In the genomic region with DNA sequence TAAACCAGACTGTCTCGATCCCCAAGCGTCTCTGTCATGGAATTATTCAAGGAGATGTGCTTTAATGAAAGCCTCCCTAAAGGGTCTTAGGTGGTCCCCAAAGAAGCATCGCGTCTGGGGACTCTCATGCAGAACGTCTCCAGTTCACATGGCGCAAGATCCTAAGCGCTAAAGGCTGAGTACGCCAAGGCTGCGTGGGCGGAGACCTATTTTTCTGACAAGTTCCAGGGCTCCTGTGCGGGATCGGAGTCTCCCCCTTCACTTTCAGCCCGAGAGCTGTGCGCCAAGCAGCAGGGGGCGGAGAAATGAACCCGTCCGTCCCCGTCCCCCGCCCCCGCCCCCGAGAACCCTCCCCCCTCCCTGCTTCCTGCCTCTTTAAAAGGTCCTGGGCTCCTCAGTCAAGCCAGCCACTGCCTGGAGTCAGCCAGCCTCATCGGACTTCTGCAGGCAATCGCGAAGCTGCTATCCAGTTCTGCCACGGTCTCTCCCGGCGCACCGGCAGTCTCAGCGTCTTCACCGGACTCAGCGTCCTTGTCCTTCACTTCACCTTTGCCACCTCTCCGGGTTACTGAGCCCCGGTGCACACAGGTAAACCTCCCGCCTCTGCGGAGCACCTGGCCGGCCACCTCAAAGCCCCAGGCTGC, we compare ENCODE assay signal across 9 mouse cellular contexts. TPM values are rescaled to one million over a fixed set of nuclear protein-coding genes. Genes with fewer than 3 reads are reported as not detected.
DNase-seq lines count a peak whose midpoint lies in the region; ATAC-seq and TF ChIP-seq lines count a peak whose summit lies in the region.
"Had no signal": no experiment of that assay in that cellular context is flagged by ENCODE, and none has a peak within 500 bp of the region (broad histone marks: within the 10 kb centered on the region; RNA-seq: fewer than 3 reads in every experiment).

A gene (plus strand): TSS at position 389 of the 644 bp plus-strand sequence.

- no peaks in the 10 kb centered on the region for H3K27me3 ChIP-seq in heart, embryonic 11.5 days (ENCODE audit: control insufficient read depth, insufficient read depth, low read length)
- peaks cover 11% of the 10 kb centered on the region; the same call in 1 of the 2 replicates for H3K27me3 ChIP-seq in kidney, embryonic 15.5 days
- no peaks in the 10 kb centered on the region for H3K27me3 ChIP-seq in midbrain, postnatal 0 days (ENCODE audit: insufficient read depth, low read length)
- no peaks in the 10 kb centered on the region for H3K27me3 ChIP-seq in stomach, embryonic 15.5 days (replicated peaks)

- H3K9ac ChIP-seq in heart, embryonic 11.5 days (ENCODE audit: low read depth, low read length): peak within 1 kb of the TSS; percentile 70
- H3K9ac ChIP-seq in kidney, embryonic 15.5 days: peak within 1 kb of the TSS; percentile 45
- H3K9ac ChIP-seq in midbrain, postnatal 0 days (replicated peaks; ENCODE audit: low read length, poor library complexity, severe bottlenecking): peak within 1 kb of the TSS; percentile 52
- peak within 1 kb of the TSS; percentile 66 for H3K9ac ChIP-seq in stomach, embryonic 15.5 days

- no peaks in the 10 kb centered on the region for H3K9me3 ChIP-seq in heart, embryonic 11.5 days (replicated peaks; ENCODE audit: control insufficient read depth, low read length)
- H3K9me3 ChIP-seq in kidney, embryonic 15.5 days (replicated peaks): no peaks in the 10 kb centered on the region
- no peaks in the 10 kb centered on the region for H3K9me3 ChIP-seq in midbrain, postnatal 0 days (ENCODE audit: low read length)
- H3K9me3 ChIP-seq in stomach, embryonic 15.5 days: no peaks in the 10 kb centered on the region

- H3K36me3 ChIP-seq in heart, embryonic 11.5 days (ENCODE audit: control insufficient read depth, insufficient read depth, low read length): no peaks in the 10 kb centered on the region; the same call in 1 of the 2 replicates
- H3K36me3 ChIP-seq in kidney, embryonic 15.5 days: peaks cover 19% of the 10 kb centered on the region
- H3K36me3 ChIP-seq in midbrain, postnatal 0 days (ENCODE audit: insufficient read depth, low read length): no peaks in the 10 kb centered on the region
- H3K36me3 ChIP-seq in stomach, embryonic 15.5 days: peaks cover 9% of the 10 kb centered on the region; the same call in 1 of the 2 replicates
- H3K36me3 ChIP-seq: G1E had no signal

- H3K4me2 ChIP-seq in heart, embryonic 11.5 days: peak within 1 kb of the TSS; percentile 95
- peak within 1 kb of the TSS; percentile 77 for H3K4me2 ChIP-seq in kidney, embryonic 15.5 days
- H3K4me2 ChIP-seq in midbrain, postnatal 0 days (ENCODE audit: low read depth, low read length, poor library complexity, severe bottlenecking): peak within 1 kb of the TSS; percentile 96
- peak within 1 kb of the TSS; percentile 93 for H3K4me2 ChIP-seq in stomach, embryonic 15.5 days

- under 1% methylated on average over 36 of the region's 36 CpGs for WGBS in heart, embryonic 11.5 days (ENCODE audit: insufficient replicate concordance)
- under 1% methylated on average over 36 of the region's 36 CpGs for WGBS in kidney, embryonic 15.5 days
- under 1% methylated on average over 36 of the region's 36 CpGs for whole genome bisulfite sequencing in midbrain, postnatal 0 days
- WGBS in stomach, embryonic 15.5 days: under 1% methylated on average over 36 of the region's 36 CpGs

- peak; percentile 76 for ATAC-seq in heart, embryonic 11.5 days (replicated peaks; ENCODE audit: insufficient number of reproducible peaks, low FRiP score, low TSS enrichment)
- peak; percentile 86 for ATAC-seq in kidney, embryonic 15.5 days (replicated peaks; ENCODE audit: low FRiP score)
- peak; percentile 59; the same call in 1 of the 2 replicates for ATAC-seq in midbrain, postnatal 0 days (ENCODE audit: low FRiP score)
- ATAC-seq in stomach, embryonic 15.5 days (ENCODE audit: insufficient read depth, low FRiP score, low read depth): peak; percentile 90

- peak; percentile 15 to 31 for DNase-seq in spleen, adult 18-20 months
- DNase-seq in spleen, adult 12 weeks (ENCODE audit: low spot score): no peak
- DNase-seq in liver: peak; percentile 69
- DNase-seq in midbrain, postnatal 0 days (ENCODE audit: low spot score): peak; percentile 67

- H3K4me1 ChIP-seq in embryonic fibroblast, embryonic 13.5 days (ENCODE audit: control insufficient read depth, insufficient read depth, low read length): peaks cover 8% of the 10 kb centered on the region; the same call in 1 of the 2 replicates
- H3K4me1 ChIP-seq in heart, embryonic 11.5 days (ENCODE audit: control insufficient read depth, insufficient read depth, low read length): peaks cover 10% of the 10 kb centered on the region
- peaks cover 45% of the 10 kb centered on the region for H3K4me1 ChIP-seq in kidney, embryonic 15.5 days
- peaks cover 11% of the 10 kb centered on the region; the same call in 1 of the 2 replicates for H3K4me1 ChIP-seq in midbrain, postnatal 0 days (ENCODE audit: insufficient read depth, low read length)
- peaks cover 6% of the 10 kb centered on the region for H3K4me1 ChIP-seq in stomach, embryonic 15.5 days

- peak; percentile 100 for TF ChIP-seq POLR2A in embryonic fibroblast, embryonic 13.5 days (IDR thresholded peaks at IDR 0.05; ENCODE audit: low read depth, low read length)

- H3K27ac ChIP-seq in embryonic fibroblast, embryonic 13.5 days (ENCODE audit: insufficient read depth, low read length): peak within 1 kb of the TSS; percentile 97
- peak within 1 kb of the TSS; percentile 47; the same call in 1 of the 2 replicates for H3K27ac ChIP-seq in heart, embryonic 11.5 days (ENCODE audit: low read depth, low read length)
- H3K27ac ChIP-seq in kidney, embryonic 15.5 days: peak within 1 kb of the TSS; percentile 86
- no peak within 1 kb of the TSS for H3K27ac ChIP-seq in midbrain, postnatal 0 days (ENCODE audit: low read depth, low read length)
- H3K27ac ChIP-seq in stomach, embryonic 15.5 days: peak within 1 kb of the TSS; percentile 90

- no peak for TF ChIP-seq CTCF in embryonic fibroblast, embryonic 13.5 days (IDR thresholded peaks at IDR 0.05; ENCODE audit: borderline replicate concordance, insufficient read depth, low read length)
- TF ChIP-seq CTCF in midbrain, postnatal 0 days (IDR thresholded peaks at IDR 0.05): no peak

- peak within 1 kb of the TSS; percentile 56 for H3K4me3 ChIP-seq in embryonic fibroblast, embryonic 13.5 days (ENCODE audit: insufficient read depth, low read length)
- peak within 1 kb of the TSS; percentile 57 for H3K4me3 ChIP-seq in heart, embryonic 11.5 days (ENCODE audit: low read depth, low read length)
- H3K4me3 ChIP-seq in kidney, embryonic 15.5 days (replicated peaks): peak within 1 kb of the TSS; percentile 61
- peak within 1 kb of the TSS; percentile 52 for H3K4me3 ChIP-seq in midbrain, postnatal 0 days (ENCODE audit: low read depth, low read length)
- peak within 1 kb of the TSS; percentile 65 for H3K4me3 ChIP-seq in stomach, embryonic 15.5 days (replicated peaks)

RNA-seq across cellular contexts. Expression of the gene that starts here (rescaled TPM):
- 2,892 and 6,250 TPM in 2 replicates for polyA plus RNA-seq in embryonic fibroblast, embryonic 13.5 days (2011; ENCODE audit: insufficient read length, low read depth, missing spikeins)
- 45.5 and 73.0 TPM in 2 replicates for polyA plus RNA-seq in heart, embryonic 11.5 days (2014; fragmentation: Nextera tagmentation; extraction: Ambion mirVana)
- 35.1 and 38.3 TPM in 2 replicates for polyA plus RNA-seq in kidney, embryonic 15.5 days (2015; fragmentation: Nextera tagmentation; extraction: Ambion mirVana)
- total RNA-seq in midbrain, postnatal 0 days (2014; rRNA removed): 12.2 and 12.6 TPM in 2 replicates
- polyA plus RNA-seq in midbrain, postnatal 0 days (2015; fragmentation: Nextera tagmentation; extraction: Ambion mirVana): 3.0 TPM in 2 replicates
- polyA plus RNA-seq in stomach, embryonic 15.5 days (2015; fragmentation: Nextera tagmentation; extraction: Ambion mirVana): 51.2 and 53.3 TPM in 2 replicates
- total RNA-seq: G1E had no signal

Comparison
In these comparisons a context has a peak if more than half of its experiments do, and no peak if none do; other contexts are left out.
1. RNA of the gene that starts here (polyA plus RNA-seq): 2,892 to 6,250 TPM in embryonic fibroblast, embryonic 13.5 days; 51.2 to 53.3 TPM in stomach, embryonic 15.5 days, 45.5 to 73.0 TPM in heart, embryonic 11.5 days, 35.1 to 38.3 TPM in kidney, embryonic 15.5 days and 3.0 TPM in midbrain, postnatal 0 days; every median in the first group is over 10 times any median in the second.
2. Peak in every context shown above with its lines, with median percentiles within 50 percentile points of each other: H3K4me3 ChIP-seq, ATAC-seq, H3K4me2 ChIP-seq and H3K9ac ChIP-seq.